Mouse (Mus musculus) Muller cell, postnatal 12 days (primary cell): ENCODE measurements around the gene Adgrl1.

ENCODE experiments used
- DNase-seq: peaks from one replicate; pipeline ENCODE4 v3.0.0-alpha.2; 2015; ENCODE audit errors: inconsistent ontology term

Gene Adgrl1

DNA sequence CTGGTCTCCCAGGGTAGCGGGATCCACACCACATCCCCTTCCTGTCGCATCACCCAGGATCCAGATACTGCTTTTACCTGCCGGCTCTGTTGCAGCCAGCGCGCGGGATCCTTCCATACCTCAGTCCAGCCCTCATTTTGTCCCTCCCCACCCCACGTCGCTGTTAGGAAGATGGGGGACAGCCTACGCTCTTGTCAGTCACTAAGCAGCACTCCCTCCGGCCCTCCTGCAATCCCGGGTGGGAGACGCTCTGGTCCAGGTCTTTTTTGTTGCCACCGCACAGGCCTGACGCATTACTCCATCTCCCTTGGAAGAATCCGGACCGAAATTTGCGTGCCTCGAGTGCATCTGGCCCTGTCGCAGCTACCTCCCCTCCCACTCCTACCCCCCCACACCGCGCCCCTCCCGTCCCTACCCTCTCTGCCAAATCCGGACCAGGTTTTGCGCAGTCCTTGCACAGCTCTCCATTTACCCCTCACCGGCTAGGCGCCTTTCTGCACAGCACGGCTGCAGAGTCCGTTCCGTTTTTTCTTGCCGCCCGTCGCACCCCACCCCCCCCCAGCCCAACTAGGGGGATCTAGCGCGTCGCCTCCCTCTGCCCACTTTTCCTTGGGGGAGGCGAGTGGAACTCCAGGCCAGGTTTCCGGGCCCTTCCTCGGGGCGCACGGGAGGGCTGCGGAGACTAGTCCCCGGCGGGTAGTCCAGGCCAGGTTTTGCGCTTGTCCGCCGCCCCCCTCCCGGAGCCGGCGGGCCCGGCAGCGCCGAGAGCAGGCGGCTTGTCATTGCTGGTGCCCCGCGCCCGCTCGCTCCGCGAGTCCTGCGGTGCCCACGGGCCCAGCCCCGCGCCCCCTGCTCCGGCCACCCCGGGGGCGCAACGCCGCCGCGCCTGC, at the start of gene Adgrl1:
Adgrl1 (plus strand) TSS at position 743 of the 890 bp plus-strand sequence.
- peak; percentile 99 for DNase-seq

DNA sequence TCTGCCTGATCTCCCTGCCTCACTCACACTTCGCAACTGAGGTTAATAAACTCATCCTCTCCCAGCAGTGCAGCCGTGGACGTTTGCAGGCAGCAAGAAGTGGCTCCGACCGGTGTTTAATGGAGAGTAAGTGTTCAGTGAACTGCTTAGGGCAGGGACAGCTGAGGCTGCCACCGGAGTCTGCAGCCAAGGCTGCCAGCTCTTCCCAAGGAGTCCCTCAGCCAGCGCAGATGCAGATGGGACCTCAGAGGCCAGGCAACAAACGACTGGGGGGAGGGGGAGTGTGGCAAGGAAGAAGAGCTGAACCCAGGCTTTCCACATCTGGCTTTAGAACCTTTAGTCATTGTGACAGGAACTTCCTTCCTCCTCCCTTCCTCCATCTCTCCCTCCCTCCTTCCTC, 47.6 kb upstream of the Adgrl1 start:
- no peak for DNase-seq

DNA sequence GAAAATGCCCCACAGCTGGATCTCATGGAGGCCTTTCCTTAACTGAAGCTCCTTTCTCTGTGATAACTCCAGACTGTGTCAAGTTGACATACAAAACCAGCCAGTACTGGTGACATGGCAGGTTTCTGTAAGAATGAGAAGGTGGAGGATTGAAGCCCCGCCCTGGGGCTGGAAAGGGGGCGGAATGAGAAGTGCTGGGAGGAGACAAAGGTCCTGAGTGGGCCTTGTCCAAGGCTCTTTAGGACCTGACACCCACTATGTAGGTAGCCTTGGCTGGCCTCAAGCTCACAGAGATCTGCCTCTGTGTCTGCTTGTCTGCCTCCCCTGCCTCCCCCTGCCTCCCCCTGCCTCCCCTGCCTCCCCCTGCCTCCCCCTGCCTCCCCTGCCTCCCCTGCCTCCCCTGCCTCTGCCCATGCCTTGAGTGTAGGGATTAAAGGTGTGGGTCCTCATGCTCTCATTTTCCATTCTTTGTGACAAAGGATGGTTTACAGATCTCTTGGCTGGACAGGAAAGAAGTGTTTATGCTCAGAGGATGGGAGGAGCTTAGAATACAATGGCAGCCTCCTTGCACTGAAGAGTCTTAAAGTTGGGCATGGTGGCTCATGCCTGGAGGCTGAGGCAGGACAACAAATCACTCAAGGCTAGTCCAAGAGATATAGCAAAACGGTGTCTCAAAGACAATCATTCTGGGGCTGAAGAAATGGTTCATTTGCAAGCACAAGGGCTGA, 46.4 kb upstream of the Adgrl1 start:
- no peak for DNase-seq

DNA sequence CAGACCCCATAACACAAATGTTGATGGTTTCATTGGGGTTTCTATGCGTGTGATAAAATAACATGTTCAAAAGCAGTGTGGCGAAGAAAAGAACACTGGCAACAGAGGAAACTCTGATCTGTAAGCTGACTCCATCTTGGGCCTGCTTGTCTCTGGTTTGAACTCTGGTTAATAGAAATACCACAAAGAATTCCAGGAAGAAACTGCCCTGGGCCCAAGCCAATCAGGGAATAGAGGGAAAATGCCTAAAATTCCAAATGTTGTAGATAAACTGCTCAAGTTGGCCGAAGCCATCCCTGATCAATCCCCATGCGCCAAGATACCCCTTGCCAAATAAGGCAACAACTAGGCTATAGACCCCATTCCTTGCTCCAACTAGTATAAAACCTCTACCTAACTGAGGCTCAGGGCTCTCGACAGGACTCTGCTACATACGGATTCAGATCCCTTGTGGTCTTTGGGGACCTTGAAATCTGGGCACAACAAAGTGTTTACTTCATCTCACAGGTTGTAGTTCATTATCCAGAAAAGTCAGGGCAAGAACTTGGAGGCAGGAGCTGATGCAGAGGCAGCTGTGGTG, 43.3 kb upstream of the Adgrl1 start:
- DNase-seq, result peak; percentile 48

DNA sequence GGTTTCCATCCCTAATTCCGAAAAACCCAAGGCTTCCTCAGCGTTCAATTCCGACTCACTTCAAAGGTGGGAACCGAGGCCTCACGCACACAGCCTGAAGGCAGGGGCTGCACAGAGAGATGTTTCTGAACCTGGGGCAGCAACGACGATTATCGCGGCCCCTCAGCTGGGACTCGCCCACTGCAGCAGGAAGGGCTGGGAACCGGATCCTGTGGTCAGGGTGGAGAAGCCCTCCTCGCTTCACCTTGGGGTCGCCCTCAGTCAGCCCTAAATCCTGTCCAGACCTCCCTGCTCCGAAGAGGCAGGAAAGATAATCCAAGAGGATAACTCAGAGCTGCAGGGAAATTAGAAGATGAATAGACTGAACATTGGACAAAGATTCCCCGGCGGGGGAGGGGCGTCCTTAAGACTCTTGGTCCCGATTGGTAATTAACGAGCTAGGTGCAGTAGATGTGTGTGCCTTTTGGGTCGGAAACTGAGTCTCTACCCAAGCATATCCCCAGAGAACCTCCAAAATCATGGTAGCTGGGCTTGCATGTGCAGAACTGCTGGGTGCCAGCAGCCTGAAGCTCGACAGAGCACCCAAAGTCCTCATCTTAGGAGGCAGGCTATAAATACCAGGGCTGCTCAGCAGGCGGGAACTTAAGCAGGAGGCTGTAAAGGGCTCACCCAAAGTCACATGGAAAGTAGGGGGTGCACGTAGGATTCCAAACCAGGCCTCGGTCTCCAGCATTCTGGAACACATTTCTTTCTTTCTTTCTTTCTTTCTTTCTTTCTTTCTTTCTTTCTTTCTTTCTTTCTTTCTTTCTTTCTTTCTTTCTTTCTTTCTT, 37.3 kb upstream of the Adgrl1 start:
- DNase-seq, result peak; percentile 27

GRCm38 (mm10) chr8:83874881-83875655, 24.8 kb upstream of the Adgrl1 start:
- DNase-seq, result peak; percentile 60

- peak; percentile 32 for DNase-seq
Observed at GRCm38 (mm10) chr8:83875656-83876040, 24.3 kb upstream of the Adgrl1 start.

- peak; percentile 41 for DNase-seq
Observed at GRCm38 (mm10) chr8:83876080-83876837, 23.6 kb upstream of the Adgrl1 start.

DNA sequence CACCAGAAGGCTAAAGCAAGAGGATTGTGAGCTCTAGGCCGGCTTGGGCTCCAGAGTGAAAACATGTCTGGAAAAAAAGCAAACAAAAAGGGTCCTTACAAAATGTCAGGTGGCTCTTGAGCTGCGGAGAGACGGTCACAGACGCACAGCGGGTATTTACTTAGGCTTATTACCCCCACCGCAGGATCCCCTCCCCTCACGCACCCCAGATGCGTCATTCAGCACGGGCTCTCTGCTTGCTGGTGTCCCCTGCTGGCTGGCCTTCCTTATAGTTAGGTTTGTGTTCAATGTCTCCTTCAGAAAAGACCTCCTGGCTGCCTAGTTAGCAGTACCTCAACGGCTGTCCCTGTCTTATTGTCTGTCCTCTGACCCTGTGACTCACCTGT, 23.1 kb upstream of the Adgrl1 start:
- DNase-seq, result no peak

GRCm38 (mm10) chr8:83888409-83888808, 11.5 kb upstream of the Adgrl1 start:
- no peak for DNase-seq

GRCm38 (mm10) chr8:83892061-83892460, 7.8 kb upstream of the Adgrl1 start:
- no peak for DNase-seq

DNA sequence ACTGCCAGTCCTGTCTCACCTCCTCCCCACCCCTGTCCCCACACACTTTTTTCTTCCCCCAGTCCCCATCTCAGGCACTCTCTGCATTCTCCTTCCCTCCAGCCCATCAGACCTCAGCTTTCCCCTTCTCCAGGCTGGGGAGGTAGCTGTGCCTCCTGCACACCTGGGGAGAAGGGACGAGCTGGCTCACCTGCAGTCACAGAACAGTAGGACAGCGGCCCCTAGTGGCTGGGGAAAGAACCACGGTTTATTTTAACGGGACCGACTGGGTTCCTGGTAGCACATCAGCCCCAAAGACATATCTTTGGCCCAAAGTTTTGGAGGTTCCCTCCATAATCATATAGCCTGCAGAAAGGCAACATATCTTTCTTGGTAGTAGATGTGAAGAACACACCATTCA, 6.0 kb upstream of the Adgrl1 start:
- DNase-seq, result peak; percentile 41

GRCm38 (mm10) chr8:83895894-83896293, 4.0 kb upstream of the Adgrl1 start:
- DNase-seq, result no peak

DNA sequence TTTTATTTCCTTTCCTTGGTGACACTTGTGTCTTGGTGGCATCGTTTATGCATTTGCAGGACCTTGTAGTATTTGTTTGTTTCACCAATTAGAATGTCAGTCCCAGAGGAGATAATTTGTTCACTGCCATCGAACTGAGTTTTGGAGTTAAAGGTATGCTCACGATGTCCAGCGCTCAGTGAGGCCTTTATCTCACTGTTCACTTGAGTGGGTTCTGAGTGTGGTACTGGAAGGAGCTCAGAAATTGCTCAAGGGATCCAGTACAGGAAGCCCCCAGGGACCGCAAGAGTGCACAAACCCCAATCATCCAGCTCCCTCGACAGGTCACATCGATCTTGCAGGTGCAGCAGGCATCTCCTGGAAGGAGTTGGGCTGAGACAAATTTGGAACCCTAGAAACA, 3.4 kb upstream of the Adgrl1 start:
- DNase-seq, result no peak

GRCm38 (mm10) chr8:83897211-83897610, 2.7 kb upstream of the Adgrl1 start:
- DNase-seq, result peak; percentile 63

GRCm38 (mm10) chr8:83898456-83898855, 1.4 kb upstream of the Adgrl1 start:
- DNase-seq, result no peak

GRCm38 (mm10) chr8:83898985-83899362, 931 bp upstream of the Adgrl1 start:
- peak; percentile 94 for DNase-seq

- peak; percentile 35 for DNase-seq
Observed at GRCm38 (mm10) chr8:83900266-83900956, 506 bp downstream of the Adgrl1 start.

GRCm38 (mm10) chr8:83900957-83901270, 1.0 kb downstream of the Adgrl1 start:
- DNase-seq, result peak; percentile 43
